Mouse (Mus musculus) testis, postnatal 14 days (tissue): ENCODE measurements around the gene March7.

Source experiments
- DNase-seq: peaks from one replicate; pipeline ENCODE4 v3.0.0; 2021; ENCODE audit warnings: low spot score

The March7 gene

GRCm38 (mm10) chr2:60209703-60210651, at the start of gene March7, which contains the start of gene Baz2b:
TSS of gene March7 (plus strand) at chr2:60209887.
TSS of gene Baz2b (minus strand) at chr2:60209839.
- peak; percentile 86 for DNase-seq

GRCm38 (mm10) chr2:60163744-60164143, 45.9 kb upstream of the March7 start:
- DNase-seq = no peak

- no peak for DNase-seq
These were observed 44.0 kb upstream of the March7 start for GRCm38 (mm10) chr2:60165679-60166078.

GRCm38 (mm10) chr2:60166878-60167277, 42.8 kb upstream of the March7 start:
- no peak for DNase-seq

- no peak for DNase-seq
These were observed 37.7 kb upstream of the March7 start for GRCm38 (mm10) chr2:60171786-60172530.

DNA sequence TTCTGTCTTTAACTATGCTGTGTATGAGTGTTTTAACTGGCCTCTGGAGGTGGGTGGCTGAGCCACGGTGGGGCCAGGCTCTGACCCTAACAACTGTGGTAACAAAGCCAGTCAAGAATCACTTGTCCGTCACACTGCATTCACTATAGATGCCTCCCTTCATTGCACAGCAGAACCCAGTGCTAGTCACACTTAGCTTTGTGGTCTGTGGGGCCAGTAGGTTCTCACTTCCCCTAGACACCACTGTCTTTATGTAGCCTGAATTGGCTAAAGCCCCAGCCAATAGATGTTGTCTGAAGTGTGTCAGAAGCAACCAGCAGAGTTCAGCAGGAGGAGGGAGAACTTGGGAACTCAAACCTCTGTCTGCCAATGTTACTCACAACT, 37.2 kb upstream of the March7 start:
- no peak for DNase-seq

- DNase-seq = no peak
These were observed 36.5 kb upstream of the March7 start for GRCm38 (mm10) chr2:60173190-60173589.

GRCm38 (mm10) chr2:60173595-60173994, 36.1 kb upstream of the March7 start:
- no peak for DNase-seq

- DNase-seq = no peak
These were observed 34.6 kb upstream of the March7 start for GRCm38 (mm10) chr2:60175078-60175477.

GRCm38 (mm10) chr2:60176087-60176486, 33.6 kb upstream of the March7 start:
- no peak for DNase-seq

- no peak for DNase-seq
These were observed 32.2 kb upstream of the March7 start for GRCm38 (mm10) chr2:60177490-60177889.

GRCm38 (mm10) chr2:60181696-60182095, 28.0 kb upstream of the March7 start:
- no peak for DNase-seq

GRCm38 (mm10) chr2:60196841-60197240, 12.8 kb upstream of the March7 start:
- DNase-seq = no peak

DNA sequence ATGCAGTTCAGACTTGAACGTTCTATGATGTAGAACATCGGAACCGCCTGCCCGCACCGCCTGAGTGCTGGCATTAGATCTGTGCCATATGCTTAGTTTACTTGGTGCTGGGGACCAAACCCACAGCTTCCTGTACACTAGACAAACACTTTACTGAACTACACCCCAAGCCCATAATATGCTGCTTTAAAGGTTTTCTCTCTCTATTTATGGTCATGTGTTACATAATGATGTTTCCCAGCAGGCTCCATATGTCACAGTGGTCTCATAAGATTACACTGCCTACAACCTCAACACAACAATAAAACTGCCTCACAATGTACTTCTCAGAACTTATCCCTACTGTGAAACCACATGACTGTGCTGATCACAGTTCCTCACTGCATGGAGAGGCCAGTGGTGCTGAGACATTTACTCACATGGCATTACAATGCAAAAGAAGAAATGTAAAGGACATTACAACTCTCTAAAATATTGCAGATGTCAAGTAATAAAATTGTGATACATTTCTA, 9.6 kb upstream of the March7 start:
- DNase-seq = no peak

DNA sequence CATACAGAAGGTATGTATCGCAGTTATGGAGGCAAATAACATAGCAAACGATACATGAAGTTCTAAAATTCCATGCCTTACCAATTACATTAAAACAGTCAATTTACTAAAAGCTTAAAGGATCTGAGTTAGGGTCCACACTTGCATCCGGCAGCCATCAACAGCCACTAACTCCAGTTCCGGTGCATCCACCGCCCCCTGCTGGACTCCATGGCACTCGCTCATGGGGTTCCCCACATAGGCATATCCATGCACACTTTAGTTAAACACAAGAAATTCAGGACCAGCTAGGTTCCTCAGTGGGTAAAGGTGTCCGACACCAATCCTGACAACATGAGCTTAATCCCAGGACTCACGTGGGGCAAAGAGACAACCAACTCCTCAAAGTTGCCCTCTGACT, 9.0 kb upstream of the March7 start:
- DNase-seq = no peak

DNA sequence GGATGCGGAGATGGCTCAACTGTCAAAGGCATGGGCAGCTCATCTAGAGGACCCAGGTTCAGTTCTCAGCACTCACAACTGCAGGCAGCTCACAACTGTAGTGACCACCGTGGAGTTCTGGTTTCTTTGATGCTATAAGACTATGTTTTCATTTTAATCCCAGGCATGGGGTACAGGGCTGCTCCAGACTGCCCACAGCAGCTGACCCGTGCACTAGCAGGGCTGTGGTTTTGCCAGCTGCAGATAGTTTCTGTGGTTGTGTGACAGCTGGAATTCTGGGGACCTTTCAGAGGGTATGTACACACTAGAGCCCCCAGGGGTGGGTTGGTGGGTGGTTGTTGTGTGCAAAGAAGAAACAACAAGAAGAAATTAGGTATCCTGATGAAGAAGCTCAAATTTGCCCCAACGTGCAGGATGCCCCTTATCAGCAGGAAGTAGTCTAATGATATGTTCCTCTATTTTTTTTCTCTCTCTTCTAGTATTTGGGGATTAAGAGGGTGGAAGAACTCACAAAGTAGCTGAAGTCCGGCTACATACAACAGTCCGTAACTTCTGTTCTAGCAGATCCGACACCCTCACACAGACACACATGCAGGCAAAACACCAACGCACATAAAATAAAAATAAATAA, 6.7 kb upstream of the March7 start:
- DNase-seq = no peak

DNA sequence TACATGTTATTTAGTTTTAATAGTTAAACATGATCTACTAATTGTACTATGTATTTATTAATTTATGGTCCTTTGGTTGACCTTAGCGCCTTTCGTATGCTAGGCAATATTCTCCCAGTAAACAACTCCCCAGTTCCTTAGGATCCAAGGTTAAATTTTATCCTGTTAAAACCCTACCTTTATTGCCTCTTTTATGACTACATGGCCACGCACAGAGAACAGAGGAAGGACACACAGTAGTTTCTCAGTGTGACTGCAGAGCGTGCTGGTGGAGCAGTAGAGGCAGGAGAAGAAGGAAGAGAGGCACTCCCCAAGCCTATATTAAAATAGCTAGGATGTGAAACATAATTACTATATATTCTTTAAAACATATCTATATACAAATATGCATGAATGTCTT, 6.0 kb upstream of the March7 start:
- DNase-seq = no peak

GRCm38 (mm10) chr2:60204162-60204561, 5.5 kb upstream of the March7 start:
- DNase-seq = no peak

DNA sequence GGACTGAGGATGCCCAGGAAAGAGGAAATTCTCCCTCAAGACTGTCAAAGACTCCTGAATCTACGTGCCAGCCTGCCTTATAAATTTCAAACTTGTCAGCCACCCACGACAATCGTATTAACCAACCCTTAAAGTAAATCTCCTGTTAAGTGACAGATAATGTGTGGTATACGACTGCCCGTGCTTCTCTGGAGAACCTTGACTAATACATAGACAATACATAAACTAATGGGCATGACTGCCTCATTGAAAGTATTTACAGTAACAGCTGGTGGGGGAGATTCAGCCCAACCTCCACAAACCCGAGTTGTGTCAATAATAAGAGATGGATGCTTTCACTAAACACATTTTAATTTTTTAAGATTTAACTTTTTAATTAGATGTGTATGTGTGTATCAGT, 3.9 kb upstream of the March7 start:
- DNase-seq = no peak

- DNase-seq = peak; percentile 66
These were observed 520 bp upstream of the March7 start for GRCm38 (mm10) chr2:60209122-60209611.

DNA sequence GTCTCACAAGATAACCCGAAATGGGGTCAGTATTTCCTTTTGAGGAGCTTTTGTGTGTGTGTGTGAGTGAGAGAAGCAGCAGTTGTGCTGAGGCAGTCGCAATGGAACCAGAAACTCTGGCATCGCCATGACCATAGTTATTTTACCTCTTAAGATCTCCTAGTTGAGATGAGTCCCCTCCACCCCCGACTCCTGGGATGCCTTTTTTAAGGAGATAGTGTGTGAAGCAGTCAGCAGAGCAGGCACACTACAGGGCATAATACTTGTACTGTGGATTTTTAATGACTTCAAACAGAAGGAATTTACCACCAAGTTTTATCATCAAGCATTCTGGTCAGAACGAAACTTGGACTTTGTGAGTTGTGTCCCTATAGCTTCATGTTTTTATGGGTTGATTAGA, 1.1 kb downstream of the March7 start:
- no peak for DNase-seq

- DNase-seq = no peak
These were observed 2.8 kb downstream of the March7 start for GRCm38 (mm10) chr2:60212488-60212887.
